Mouse (Mus musculus) kidney, embryonic 16.5 days (tissue): ENCODE measurements at regions not wholly inside any gene's neighbourhood (a gene's known extent, or its start where the extent isn't known, plus 50 kb on each side); places are given as distances from the start of the nearest gene placed in this dataset.

ENCODE experiments used
- ATAC-seq: fragments of 200-750 bp; cut with Nextera tagmentation; 2 replicates; pipeline ENCODE4 v1.8.0; 2017; ENCODE audit warnings: moderate TSS enrichment; ENCODE audit not compliant: low FRiP score, low TSS enrichment
- H3K27ac ChIP-seq: fragments of 300-500 bp; sonication (generic); 2 replicates; pipeline ENCODE4 v1.5.1; 2014; ENCODE audit warnings: low read length
- H3K27me3 ChIP-seq: fragments of 300-500 bp; sonication (generic); 2 replicates; pipeline ENCODE4 v1.6.1; 2014; ENCODE audit warnings: low read length, control low read depth, mixed read lengths; ENCODE audit not compliant: insufficient read depth
- H3K36me3 ChIP-seq: fragments of 300-500 bp; sonication (generic); 2 replicates; pipeline ENCODE4 v1.6.1; 2014; ENCODE audit warnings: low read length, control low read depth, mixed read lengths; ENCODE audit not compliant: insufficient read depth
- H3K4me1 ChIP-seq: fragments of 300-500 bp; sonication (generic); 2 replicates; pipeline ENCODE4 v1.6.1; 2014; ENCODE audit warnings: low read length, control low read depth, mixed read lengths; ENCODE audit not compliant: insufficient read depth
- H3K4me2 ChIP-seq: fragments of 300-500 bp; sonication (generic); replicated peaks from 2 replicates; pipeline ENCODE4 v1.6.1; 2014; ENCODE audit warnings: low read depth, low read length
- H3K4me3 ChIP-seq: fragments of 300-500 bp; sonication (generic); 2 replicates; pipeline ENCODE4 v1.5.1; 2014; ENCODE audit warnings: mild to moderate bottlenecking, low read length
- H3K9ac ChIP-seq: fragments of 300-500 bp; sonication (generic); replicated peaks from 2 replicates; pipeline ENCODE4 v1.6.1; 2014; ENCODE audit warnings: low read length
- H3K9me3 ChIP-seq: fragments of 300-500 bp; sonication (generic); 2 replicates; pipeline ENCODE4 v1.6.1; 2016; ENCODE audit warnings: low read length, control low read depth
- WGBS: fragments of 180-500 bp; shearing (Covaris S2); extraction: QIAGEN DNeasy Blood & Tissue Kit; methylation state at CpG from one replicate; pipeline ENCODE4 v1.1.7; 2014; 5-methylcytosine and 5-hydroxymethylcytosine counted together

DNA sequence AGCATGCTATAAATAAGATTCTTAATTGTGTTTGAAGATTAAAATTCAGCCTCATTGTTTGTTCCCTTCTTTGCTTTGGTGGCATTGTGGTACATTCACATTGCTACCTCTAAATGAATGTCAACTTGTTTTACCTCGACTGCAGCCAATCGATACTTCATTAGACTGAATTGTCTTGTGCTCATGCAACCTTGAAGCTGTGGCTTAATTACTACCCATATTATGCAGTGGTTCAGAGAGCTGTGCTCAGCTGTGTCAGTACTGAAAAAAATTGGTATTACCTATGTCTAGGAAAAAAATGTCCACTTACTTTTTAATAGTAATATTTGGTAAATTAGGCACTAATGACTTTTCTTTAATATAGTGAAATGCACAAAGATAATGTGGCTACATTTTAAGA lies 1523.6 kb upstream of the Gm8797 start:
- Histone ChIP-seq H3K9ac (no peak overlapping the region), H3K4me2 (no peak overlapping the region), H3K27me3 (no peaks in the 10 kb centered on the region), H3K36me3 (no peaks in the 10 kb centered on the region), H3K4me3 (no peak overlapping the region), H3K9me3 (no peaks in the 10 kb centered on the region), H3K4me1 (no peaks in the 10 kb centered on the region), H3K27ac (no peak overlapping the region)
- ATAC-seq: no peak
- WGBS: 70% methylated on average over 2 of the region's 2 CpGs

DNA sequence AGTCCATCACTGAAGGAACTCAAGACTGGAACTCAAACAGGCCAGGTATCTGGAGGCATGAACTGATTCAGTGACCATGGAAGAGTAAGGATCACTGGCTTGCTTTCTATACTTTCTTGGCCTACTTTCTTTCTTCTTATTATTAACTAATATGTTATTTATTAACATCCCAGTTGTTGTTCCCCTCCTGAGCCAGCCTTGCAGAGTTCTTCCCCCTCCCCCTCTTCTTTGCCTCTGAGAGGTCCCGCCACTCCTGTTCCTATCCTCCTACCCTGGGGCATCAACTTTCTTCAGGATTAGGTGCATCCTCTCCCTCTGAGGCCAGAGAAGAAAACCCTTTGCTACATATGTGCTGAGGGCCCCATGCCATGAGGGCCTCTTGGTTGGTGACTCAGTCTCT lies 1479.2 kb upstream of the Gm8797 start:
- Histone ChIP-seq H3K9ac (no peak overlapping the region), H3K9me3 (no peaks in the 10 kb centered on the region), H3K36me3 (no peaks in the 10 kb centered on the region), H3K27ac (no peak overlapping the region), H3K4me1 (no peaks in the 10 kb centered on the region), H3K4me3 (no peak overlapping the region), H3K4me2 (no peak overlapping the region), H3K27me3 (no peaks in the 10 kb centered on the region)
- ATAC-seq: peak; percentile 27; the same call in 1 of the 2 replicates
- WGBS: 64% methylated on average over 1 of the region's 1 CpGs

DNA sequence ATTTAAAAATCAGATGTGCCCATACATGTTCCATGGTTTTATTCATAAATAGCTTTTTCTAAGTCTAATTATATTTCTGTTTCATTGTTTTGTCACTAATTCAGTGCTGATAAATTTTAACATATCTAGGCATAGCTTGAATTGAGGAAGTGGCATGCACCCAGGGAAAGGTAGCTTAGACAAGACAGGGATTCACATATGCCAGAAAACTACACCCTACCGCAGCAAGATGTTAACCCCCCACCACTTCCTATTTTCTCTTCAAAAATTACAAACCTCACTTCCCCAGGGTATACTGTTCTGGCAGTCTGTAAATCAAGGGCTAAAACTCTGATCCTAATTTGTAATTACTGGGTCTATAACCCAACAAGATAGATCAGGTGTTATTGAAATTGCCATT lies 1476.0 kb upstream of the Gm8797 start:
- WGBS: 64% methylated on average over 1 of the region's 1 CpGs
- no peak for ATAC-seq
- H3K4me2 ChIP-seq: no peak overlapping the region

DNA sequence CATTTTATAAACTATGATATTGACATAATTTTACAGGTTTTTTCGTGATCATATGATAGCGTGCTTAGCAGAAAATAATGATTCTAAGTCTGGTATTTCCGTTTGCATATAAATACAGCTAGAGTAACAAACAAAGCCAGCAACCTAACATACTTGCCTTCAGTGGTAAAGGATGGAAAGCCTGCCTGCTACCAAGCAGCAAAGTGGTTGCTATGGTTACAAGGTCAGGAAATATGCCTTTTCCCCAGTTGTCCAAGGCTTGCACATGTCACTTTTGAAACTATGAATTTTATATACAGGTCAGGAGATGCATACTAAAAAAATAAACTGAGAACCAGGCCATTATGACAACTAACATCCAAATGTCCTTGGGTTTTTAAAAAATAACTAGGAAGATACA lies 1472.6 kb upstream of the Gm8797 start:
- 77% methylated on average over 3 of the region's 3 CpGs for WGBS
- Histone ChIP-seq H3K4me1 (no peaks in the 10 kb centered on the region), H3K36me3 (no peaks in the 10 kb centered on the region), H3K4me2 (no peak overlapping the region), H3K4me3 (no peak overlapping the region), H3K27ac (no peak overlapping the region), H3K27me3 (no peaks in the 10 kb centered on the region), H3K9ac (no peak overlapping the region), H3K9me3 (no peaks in the 10 kb centered on the region)
- ATAC-seq: no peak

More for the DNA sequence above, 1476.0 kb upstream of the Gm8797 start:
- Histone ChIP-seq H3K27me3 (no peaks in the 10 kb centered on the region), H3K9me3 (no peaks in the 10 kb centered on the region), H3K9ac (no peak overlapping the region), H3K27ac (no peak overlapping the region), H3K36me3 (no peaks in the 10 kb centered on the region), H3K4me3 (no peak overlapping the region), H3K4me1 (no peaks in the 10 kb centered on the region)

- Histone ChIP-seq H3K36me3 (no peaks in the 10 kb centered on the region), H3K4me3 (no peak overlapping the region), H3K9me3 (no peaks in the 10 kb centered on the region), H3K4me2 (no peak overlapping the region), H3K9ac (no peak overlapping the region), H3K27ac (no peak overlapping the region), H3K4me1 (no peaks in the 10 kb centered on the region), H3K27me3 (no peaks in the 10 kb centered on the region)
- 54% methylated on average over 6 of the region's 6 CpGs for WGBS
- ATAC-seq: no peak
Measured at GRCm38 (mm10) chr3:4280366-4281020, 1470.1 kb upstream of the Gm8797 start.

DNA sequence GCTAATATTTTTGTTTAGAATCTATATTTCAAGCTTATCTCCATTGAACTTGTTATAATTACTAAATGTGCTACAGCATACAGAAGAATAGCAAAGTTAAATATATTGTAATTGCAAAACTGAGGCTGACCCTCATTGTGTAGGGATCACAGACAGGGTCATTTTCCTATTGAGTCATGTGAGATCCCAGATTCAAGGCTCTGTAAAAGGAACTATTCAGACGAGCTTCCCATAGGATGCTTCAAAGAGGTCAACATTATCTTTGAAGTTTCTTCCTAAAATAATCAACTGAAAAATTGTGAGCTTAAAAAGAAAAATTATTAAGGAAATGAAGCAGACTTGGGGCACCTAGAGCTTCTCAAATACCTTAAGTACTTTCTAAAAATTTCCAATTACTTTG lies 1469.5 kb upstream of the Gm8797 start:
- Histone ChIP-seq H3K27ac (no peak overlapping the region), H3K4me1 (no peaks in the 10 kb centered on the region), H3K9ac (no peak overlapping the region), H3K27me3 (no peaks in the 10 kb centered on the region), H3K9me3 (no peaks in the 10 kb centered on the region), H3K4me2 (no peak overlapping the region), H3K36me3 (no peaks in the 10 kb centered on the region), H3K4me3 (no peak overlapping the region)
- no peak for ATAC-seq
- 40% methylated on average over 1 of the region's 1 CpGs for WGBS

DNA sequence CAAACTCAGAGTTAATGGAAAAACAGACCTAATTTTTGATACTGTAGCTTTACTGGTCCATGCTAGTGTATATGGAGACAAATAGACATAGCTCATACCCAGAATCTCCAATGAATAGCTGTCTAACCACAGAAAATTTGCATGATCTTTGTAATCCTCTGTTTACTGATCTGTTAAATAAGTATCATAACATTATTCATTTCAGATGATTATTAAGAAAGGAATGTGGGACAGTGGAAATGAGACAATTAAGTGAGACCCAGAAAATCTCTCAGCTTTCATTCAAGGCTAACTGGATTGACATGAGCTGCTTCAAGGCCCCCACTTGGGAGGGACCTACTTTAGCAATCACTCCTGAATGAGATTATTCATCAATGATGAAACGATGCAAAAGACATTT lies 1463.5 kb upstream of the Gm8797 start:
- ATAC-seq: no peak
- no peaks in the 10 kb centered on the region for H3K4me1 ChIP-seq

GRCm38 (mm10) chr3:4336441-4336840 lies 1414.2 kb upstream of the Gm8797 start:
- Histone ChIP-seq H3K9me3 (no peaks in the 10 kb centered on the region), H3K27me3 (no peaks in the 10 kb centered on the region), H3K4me2 (no peak overlapping the region), H3K4me1 (no peaks in the 10 kb centered on the region), H3K9ac (no peak overlapping the region), H3K4me3 (no peak overlapping the region), H3K27ac (no peak overlapping the region), H3K36me3 (no peaks in the 10 kb centered on the region)
- ATAC-seq: no peak
- WGBS: 88% methylated on average over 4 of the region's 4 CpGs

More for the DNA sequence above, 1463.5 kb upstream of the Gm8797 start:
- no peaks in the 10 kb centered on the region for H3K36me3 ChIP-seq
- H3K4me3 ChIP-seq: no peak overlapping the region
- 85% methylated on average over 1 of the region's 1 CpGs for WGBS
- H3K4me2 ChIP-seq: no peak overlapping the region
- no peaks in the 10 kb centered on the region for H3K27me3 ChIP-seq
- no peak overlapping the region for H3K9ac ChIP-seq
- H3K27ac ChIP-seq: no peak overlapping the region
- H3K9me3 ChIP-seq: no peaks in the 10 kb centered on the region

- no peaks in the 10 kb centered on the region for H3K4me1 ChIP-seq
- no peaks in the 10 kb centered on the region for H3K27me3 ChIP-seq
- no peak overlapping the region for H3K4me2 ChIP-seq
- H3K27ac ChIP-seq: no peak overlapping the region
- 85% methylated on average over 1 of the region's 1 CpGs for WGBS
- H3K9ac ChIP-seq: no peak overlapping the region
- no peaks in the 10 kb centered on the region for H3K9me3 ChIP-seq
- H3K4me3 ChIP-seq: no peak overlapping the region
- ATAC-seq: peak; percentile 46; the same call in 1 of the 2 replicates
- no peaks in the 10 kb centered on the region for H3K36me3 ChIP-seq
Measured at GRCm38 (mm10) chr3:4339153-4339552, 1411.5 kb upstream of the Gm8797 start.
